Mouse (Mus musculus): ENCODE measurements around the gene Slc26a3. TPM values are rescaled to one million over a fixed set of nuclear protein-coding genes. Genes with fewer than 3 reads are reported as not detected.

Slc26a3 gene
- polyA plus RNA-seq, 2 experiments from 2014 or later = 0.20 TPM; not detected in 1

DNA sequence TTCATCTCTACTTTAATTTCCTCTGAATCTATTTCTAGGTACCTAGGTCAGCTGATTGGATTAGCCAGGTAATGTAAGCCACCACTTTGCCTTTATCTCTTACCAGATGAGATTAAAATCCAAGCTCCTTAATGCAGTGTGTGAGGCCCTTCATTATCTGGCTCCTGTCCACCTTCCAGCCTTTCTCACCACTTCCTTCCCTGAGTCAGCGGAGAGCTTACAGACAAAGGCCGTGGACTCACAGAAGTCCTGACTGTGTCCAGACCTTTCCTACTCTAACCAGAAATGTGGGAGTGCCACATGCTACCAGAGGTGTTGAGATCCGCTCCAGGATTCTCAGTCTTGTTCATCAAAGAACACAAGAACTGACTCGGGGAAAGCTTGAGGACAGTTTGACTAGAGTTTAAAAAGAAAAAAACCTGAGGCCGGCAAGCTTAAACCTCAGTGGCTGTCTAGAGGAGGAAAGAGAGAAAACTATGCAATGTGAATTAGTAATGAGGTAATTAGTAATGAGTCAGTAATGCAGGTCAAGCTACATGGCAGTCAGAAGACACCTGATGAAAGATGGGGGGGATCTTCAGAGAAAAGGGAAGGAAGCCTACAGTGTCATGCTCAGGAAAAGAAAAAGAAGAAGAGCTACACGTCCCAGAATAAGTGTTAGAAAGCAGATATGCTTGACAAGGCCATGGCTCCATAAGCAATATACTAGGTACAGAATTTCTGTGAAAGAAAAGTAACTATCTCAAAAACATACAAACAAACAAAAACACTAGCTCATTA is 123.2 kb downstream of the Slc26a3 start:
- no peak for ATAC-seq

DNA sequence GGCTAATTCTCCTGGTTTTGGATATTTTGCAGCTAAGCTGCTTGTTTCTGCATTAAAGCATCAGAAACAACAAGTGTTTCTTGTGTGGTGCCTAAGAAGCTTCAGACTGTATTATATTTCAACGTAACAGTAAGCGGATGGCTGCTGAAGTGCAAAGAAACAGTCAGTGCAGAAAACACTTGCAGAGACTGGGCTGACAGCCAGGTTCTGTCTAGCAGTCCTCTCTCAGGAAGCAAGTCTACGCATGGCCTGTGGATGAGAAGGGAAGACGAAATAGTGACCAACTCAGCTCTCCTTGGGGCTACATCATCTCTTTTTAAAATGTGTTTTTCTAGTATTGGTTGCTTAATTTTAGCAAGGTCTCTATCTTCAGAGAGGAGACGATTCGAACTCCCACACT is 129.4 kb downstream of the Slc26a3 start:
- ATAC-seq = no peak

DNA sequence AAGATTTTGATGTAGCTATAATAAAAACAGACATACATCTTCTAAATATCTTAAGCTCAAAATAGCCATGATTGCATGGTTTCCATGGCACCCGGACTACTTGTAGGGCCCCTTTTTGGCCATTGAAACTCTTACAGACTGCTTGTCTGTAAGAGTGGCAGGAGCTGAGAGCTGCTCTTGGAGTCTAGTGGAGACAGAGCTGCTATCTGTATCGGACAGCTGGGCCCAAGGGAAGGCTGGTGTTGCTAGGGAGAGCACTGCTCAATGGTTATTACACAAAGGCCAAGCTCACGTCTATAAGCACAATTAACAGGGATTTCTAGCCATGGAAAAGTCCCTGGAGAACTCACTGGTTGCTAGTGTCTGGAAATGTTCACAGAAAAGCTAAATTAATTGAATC is 130.7 kb downstream of the Slc26a3 start:
- no peak for ATAC-seq

Other genes starting within 250 kb of the Slc26a3 start
- gene Gm6993, start 150.1 kb upstream of the Slc26a3 start, polyA plus RNA-seq (2017; shearing (Covaris generic)) = not detected
- not detected for gene Lamb1, start 125.6 kb upstream of the Slc26a3 start, polyA plus RNA-seq (2017; shearing (Covaris generic))
- 10 to 100 TPM; 86.2 to 88.3 TPM for gene Dld, start 39.4 kb upstream of the Slc26a3 start, polyA plus RNA-seq (2017; shearing (Covaris generic))
- 10 to 100 TPM; 24.7 to 25.9 TPM for gene Cbll1, start 108.7 kb downstream of the Slc26a3 start, polyA plus RNA-seq (2017; shearing (Covaris generic))
- not detected for gene Slc26a4, start 169.1 kb downstream of the Slc26a3 start, polyA plus RNA-seq (2017; shearing (Covaris generic))
- 10 to 100 TPM; 85.3 to 95.2 TPM for gene Bcap29, start 243.8 kb downstream of the Slc26a3 start, polyA plus RNA-seq (2017; shearing (Covaris generic))